Mouse (Mus musculus): ENCODE measurements around the gene Best2. TPM values are rescaled to one million over a fixed set of nuclear protein-coding genes. Genes with fewer than 3 reads are reported as not detected.

The Best2 gene
- polyA plus RNA-seq, 1 experiment, result not detected

DNA sequence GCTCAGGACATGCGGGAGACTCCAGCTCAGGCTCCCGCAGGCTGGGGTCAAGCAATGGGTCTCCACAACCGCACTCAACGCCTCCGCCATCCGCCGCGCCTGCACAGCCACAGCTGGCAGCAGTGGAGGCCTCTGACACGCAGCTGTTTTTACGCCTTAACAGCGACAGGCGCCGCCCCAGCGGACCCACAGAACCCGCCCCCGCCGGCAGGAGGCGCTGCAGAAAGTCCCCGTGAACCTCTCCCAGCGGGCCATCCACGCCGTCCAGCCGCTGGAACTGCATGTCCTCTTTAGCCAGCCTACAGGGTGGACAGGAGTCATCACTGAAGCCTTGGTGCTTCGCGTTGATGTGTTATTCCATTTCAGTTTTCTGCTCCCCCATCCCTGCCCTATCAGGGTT is 6.6 kb downstream of the Best2 start:
- WGBS, result 21% methylated on average over 25 of the region's 25 CpGs
- 0 out of 2 replicates have a peak, but pooled peaks cover 3% of the 10 kb centered on the region for H3K4me1 ChIP-seq (ENCODE audit: control insufficient read depth, insufficient read depth, low read length)
- no peak overlapping the region for H3K4me3 ChIP-seq (ENCODE audit: insufficient read depth, low read depth, low read length)
- no peak for TF ChIP-seq POLR2A (IDR thresholded peaks at IDR 0.05; ENCODE audit: insufficient read depth, low read depth, low read length)
- no peak for TF ChIP-seq CTCF (IDR thresholded peaks at IDR 0.05; ENCODE audit: insufficient read depth, low read depth, low read length)
- no peak overlapping the region for H3K27ac ChIP-seq (ENCODE audit: insufficient read depth, low read depth, low read length)

DNA sequence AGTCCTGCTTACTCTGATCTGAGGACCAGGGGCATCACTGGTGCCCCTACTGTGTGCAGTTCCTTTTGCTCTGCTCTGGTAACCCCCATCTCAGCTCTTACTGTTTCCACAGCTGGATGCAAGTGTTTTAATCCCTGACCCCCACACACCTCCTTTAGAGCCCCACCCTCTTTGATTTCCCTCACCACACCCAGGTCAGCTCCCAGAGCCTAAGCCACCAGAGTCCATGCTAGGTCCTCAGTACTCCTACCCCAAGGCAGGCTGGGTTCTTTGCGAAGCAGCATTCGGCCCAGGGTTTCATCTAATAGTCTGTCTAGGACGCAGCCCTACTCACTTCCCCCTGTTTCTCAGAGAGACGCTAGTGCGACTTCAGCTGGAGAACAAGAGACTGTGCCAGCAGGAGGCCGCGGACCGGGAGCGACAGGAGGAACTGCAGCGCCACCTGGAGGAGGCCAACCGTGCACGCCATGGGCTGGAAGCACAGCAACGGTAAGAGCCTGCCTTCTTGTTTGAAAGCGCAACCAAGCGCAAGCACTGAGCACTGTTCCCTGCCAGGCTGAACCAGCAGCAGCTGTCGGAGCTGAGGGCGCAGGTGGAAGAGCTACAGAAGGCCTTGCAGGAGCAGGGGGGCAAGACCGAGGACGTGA is 16.6 kb downstream of the Best2 start:
- 3% methylated on average over 19 of the region's 19 CpGs for WGBS
- no peak overlapping the region for H3K27ac ChIP-seq (ENCODE audit: insufficient read depth, low read depth, low read length)

DNA sequence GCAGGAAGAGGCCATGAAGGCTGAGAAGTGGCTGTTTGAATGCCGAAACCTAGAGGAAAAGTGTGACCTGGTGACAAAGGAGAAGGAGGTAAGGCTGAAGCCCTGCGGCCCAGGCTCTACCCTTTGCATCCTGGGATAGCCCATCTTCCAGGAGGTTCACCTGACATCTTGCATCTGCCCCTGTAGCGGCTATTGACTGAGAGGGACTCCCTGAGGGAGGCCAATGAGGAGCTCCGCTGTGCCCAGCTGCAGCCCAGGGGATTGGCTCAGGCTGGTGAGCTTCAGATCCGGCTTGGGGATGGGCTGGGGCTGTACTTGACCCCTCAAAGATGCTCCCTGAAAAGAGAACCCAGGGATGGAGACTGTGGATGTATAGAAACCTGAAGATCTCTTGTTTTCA is 17.4 kb downstream of the Best2 start:
- Histone ChIP-seq H3K4me1 (ENCODE audit: control insufficient read depth, insufficient read depth, low read length) (peaks cover 10% of the 10 kb centered on the region), H3K4me3 (ENCODE audit: insufficient read depth, low read depth, low read length) (no peak overlapping the region), H3K27ac (ENCODE audit: insufficient read depth, low read depth, low read length) (no peak overlapping the region)
- 89% methylated on average over 5 of the region's 5 CpGs for WGBS
- no peak for TF ChIP-seq POLR2A (IDR thresholded peaks at IDR 0.05; ENCODE audit: insufficient read depth, low read depth, low read length)
- TF ChIP-seq CTCF (IDR thresholded peaks at IDR 0.05; ENCODE audit: insufficient read depth, low read depth, low read length), result no peak

More for the DNA sequence above, 16.6 kb downstream of the Best2 start:
- Histone ChIP-seq H3K4me1 (ENCODE audit: control insufficient read depth, insufficient read depth, low read length) (peaks cover 10% of the 10 kb centered on the region), H3K4me3 (ENCODE audit: insufficient read depth, low read depth, low read length) (0 out of 2 replicates have a peak overlapping the region, but pooled peaks have one; percentile 2)
- TF ChIP-seq CTCF (IDR thresholded peaks at IDR 0.05; ENCODE audit: insufficient read depth, low read depth, low read length) (peak; percentile 85), POLR2A (IDR thresholded peaks at IDR 0.05; ENCODE audit: insufficient read depth, low read depth, low read length) (0 out of 2 replicates have a peak, but pooled peaks have one; percentile 27)

DNA sequence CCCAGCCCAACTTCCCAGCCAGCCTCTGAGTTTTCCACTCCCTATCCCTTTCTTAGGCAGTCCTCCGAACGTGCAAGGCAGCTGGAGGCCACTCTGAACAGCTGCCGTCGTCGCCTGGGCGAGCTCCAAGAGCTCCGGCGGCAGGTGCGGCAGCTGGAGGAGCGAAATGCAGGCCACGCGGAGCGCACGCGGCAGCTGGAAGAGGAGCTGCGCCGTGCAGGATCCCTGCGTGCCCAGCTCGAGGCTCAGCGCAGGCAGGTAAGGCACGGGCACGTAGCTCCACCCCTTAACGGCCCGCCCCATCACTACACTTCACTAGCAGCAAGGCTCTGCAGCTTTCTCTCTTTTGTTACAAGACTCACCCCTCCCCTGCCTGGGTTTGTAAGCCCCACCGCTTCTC is 18.7 kb downstream of the Best2 start:
- no peak overlapping the region for H3K27ac ChIP-seq (ENCODE audit: insufficient read depth, low read depth, low read length)
- WGBS, result 24% methylated on average over 25 of the region's 25 CpGs
- TF ChIP-seq CTCF (IDR thresholded peaks at IDR 0.05; ENCODE audit: insufficient read depth, low read depth, low read length) (no peak), POLR2A (IDR thresholded peaks at IDR 0.05; ENCODE audit: insufficient read depth, low read depth, low read length) (no peak)
- H3K4me3 ChIP-seq (ENCODE audit: insufficient read depth, low read depth, low read length), result no peak overlapping the region
- H3K4me1 ChIP-seq (ENCODE audit: control insufficient read depth, insufficient read depth, low read length), result peaks cover 16% of the 10 kb centered on the region

DNA sequence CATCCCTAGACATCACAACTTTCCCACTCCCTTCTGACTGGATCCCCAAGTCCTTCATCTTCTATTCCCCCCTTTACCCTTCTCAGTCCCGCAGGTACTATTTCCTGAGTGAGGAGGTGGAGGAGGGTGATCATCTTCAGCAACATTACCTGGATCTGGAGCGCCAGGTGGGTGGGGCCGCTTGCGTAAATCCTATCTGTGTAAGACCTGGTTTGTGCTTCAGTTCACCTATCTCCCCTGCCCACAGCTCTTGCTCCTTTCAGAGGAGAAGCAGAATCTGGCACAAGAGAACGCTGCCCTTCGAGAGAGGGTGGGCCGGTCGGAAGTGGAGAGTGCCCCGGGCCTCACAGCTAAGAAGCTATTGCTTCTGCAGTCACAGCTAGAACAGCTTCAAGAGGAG is 20.0 kb downstream of the Best2 start:
- WGBS, result 96% methylated on average over 9 of the region's 9 CpGs
- Histone ChIP-seq H3K27ac (ENCODE audit: insufficient read depth, low read depth, low read length) (no peak overlapping the region), H3K4me3 (ENCODE audit: insufficient read depth, low read depth, low read length) (no peak overlapping the region), H3K4me1 (ENCODE audit: control insufficient read depth, insufficient read depth, low read length) (peaks cover 18% of the 10 kb centered on the region)
- TF ChIP-seq CTCF (IDR thresholded peaks at IDR 0.05; ENCODE audit: insufficient read depth, low read depth, low read length), result no peak
- TF ChIP-seq POLR2A (IDR thresholded peaks at IDR 0.05; ENCODE audit: insufficient read depth, low read depth, low read length), result no peak

DNA sequence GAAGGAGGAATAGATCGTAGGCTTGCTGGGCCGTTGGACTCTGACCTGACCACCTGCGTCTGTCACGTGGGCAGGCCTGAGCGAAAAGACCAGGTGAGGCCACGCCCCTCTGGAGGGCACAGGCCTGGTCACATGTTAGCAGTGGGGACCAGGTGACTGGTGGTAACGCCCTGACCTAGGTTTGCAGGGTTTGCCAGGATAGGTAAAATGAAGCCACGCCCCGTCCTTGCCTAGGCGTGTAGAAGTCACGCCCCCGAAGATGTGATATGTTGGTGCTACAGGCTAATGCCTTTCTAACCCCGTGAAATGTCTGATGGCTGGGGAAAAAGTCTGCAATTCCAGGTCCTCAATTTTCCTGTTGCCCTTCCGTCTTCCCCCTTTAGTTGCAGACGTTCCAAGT is 23.5 kb downstream of the Best2 start:
- WGBS, result 2% methylated on average over 15 of the region's 15 CpGs
- Histone ChIP-seq H3K27ac (ENCODE audit: insufficient read depth, low read depth, low read length) (no peak overlapping the region), H3K4me3 (ENCODE audit: insufficient read depth, low read depth, low read length) (peak overlapping the region; percentile 66), H3K4me1 (ENCODE audit: control insufficient read depth, insufficient read depth, low read length) (peaks cover 16% of the 10 kb centered on the region)
- TF ChIP-seq CTCF (IDR thresholded peaks at IDR 0.05; ENCODE audit: insufficient read depth, low read depth, low read length), result no peak
- no peak for TF ChIP-seq POLR2A (IDR thresholded peaks at IDR 0.05; ENCODE audit: insufficient read depth, low read depth, low read length)

DNA sequence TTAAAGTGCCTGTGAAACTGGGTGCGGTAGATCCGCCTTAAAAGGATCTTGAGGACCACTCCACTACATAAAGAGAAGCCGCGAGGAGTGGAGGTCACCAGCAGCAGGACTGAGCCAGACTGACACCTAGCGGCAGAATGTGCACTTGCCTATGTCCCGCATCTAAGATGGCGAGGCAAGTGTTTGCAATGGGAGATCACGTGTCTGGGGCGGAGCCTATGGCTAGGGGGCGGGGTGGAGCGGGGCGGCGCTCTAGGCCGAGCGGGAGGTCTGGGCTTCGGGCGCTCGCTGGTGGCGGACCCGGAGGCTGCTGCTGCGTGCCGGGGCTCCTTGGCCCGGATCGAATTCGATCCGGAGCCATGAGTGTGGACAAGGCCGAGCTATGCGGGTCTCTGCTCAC is 24.0 kb downstream of the Best2 start, which contains the start of gene Hook2:
Hook2 (plus strand) TSS at position 255 of the 400 bp plus-strand sequence.
- peaks cover 17% of the 10 kb centered on the region for H3K4me1 ChIP-seq (ENCODE audit: control insufficient read depth, insufficient read depth, low read length)
- H3K4me3 ChIP-seq (ENCODE audit: insufficient read depth, low read depth, low read length), result peak within 1 kb of the TSS; percentile 66
- TF ChIP-seq POLR2A (IDR thresholded peaks at IDR 0.05; ENCODE audit: insufficient read depth, low read depth, low read length) (peak; percentile 71; the same call in 1 of the 2 replicates), CTCF (IDR thresholded peaks at IDR 0.05; ENCODE audit: insufficient read depth, low read depth, low read length) (no peak; the same call in 1 of the 2 replicates)
- peak within 1 kb of the TSS; percentile 53 for H3K27ac ChIP-seq (ENCODE audit: insufficient read depth, low read depth, low read length)
- under 1% methylated on average over 28 of the region's 28 CpGs for WGBS

DNA sequence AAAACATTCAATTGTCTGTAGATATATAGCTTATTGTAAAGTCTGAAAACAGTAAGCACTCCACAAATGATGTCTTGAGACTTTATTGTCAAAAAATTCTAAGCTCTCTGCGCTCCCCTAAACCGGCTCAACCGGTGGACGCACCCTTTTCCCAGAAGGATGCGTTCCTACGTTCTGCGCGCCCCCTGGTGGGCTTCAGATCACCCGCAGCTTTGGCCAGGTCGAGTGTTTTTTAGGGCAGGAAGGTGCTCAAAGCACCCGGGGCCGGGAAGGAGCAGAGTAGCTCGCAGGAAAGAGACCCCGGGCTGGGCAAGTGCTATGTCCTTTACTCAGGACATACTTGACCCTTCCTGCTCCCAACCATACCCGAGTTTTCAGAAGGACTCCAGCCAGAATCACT is 24.5 kb downstream of the Best2 start:
- 0% methylated on average over 15 of the region's 15 CpGs for WGBS
- Histone ChIP-seq H3K27ac (ENCODE audit: insufficient read depth, low read depth, low read length) (peak overlapping the region; percentile 53), H3K4me3 (ENCODE audit: insufficient read depth, low read depth, low read length) (peak overlapping the region; percentile 43), H3K4me1 (ENCODE audit: control insufficient read depth, insufficient read depth, low read length) (peaks cover 22% of the 10 kb centered on the region)
- TF ChIP-seq CTCF (IDR thresholded peaks at IDR 0.05; ENCODE audit: insufficient read depth, low read depth, low read length), result peak; percentile 91
- no peak for TF ChIP-seq POLR2A (IDR thresholded peaks at IDR 0.05; ENCODE audit: insufficient read depth, low read depth, low read length)

DNA sequence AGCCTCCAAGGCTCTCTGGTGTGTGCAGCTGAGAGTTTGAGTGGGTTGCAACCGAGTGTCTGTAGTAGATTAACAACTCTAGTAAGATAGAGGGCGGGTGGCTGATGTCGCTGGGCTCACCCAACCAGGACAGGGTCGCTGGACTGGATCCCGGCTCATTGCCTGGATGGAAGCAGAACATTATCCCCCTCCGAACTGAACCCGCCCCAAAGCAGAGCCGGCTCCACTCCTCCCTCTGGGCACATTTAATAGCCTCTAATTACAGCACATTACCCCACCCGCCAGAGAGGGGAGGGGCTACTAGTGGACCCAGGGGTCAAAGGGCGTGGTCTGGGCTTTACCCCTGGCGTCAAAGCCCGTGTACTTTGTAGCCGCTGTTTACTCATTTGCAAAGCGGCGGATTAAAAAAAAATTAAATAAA is 25.0 kb downstream of the Best2 start:
- WGBS, result 8% methylated on average over 15 of the region's 15 CpGs
- H3K4me3 ChIP-seq (ENCODE audit: insufficient read depth, low read depth, low read length), result no peak overlapping the region
- H3K27ac ChIP-seq (ENCODE audit: insufficient read depth, low read depth, low read length), result no peak overlapping the region
- TF ChIP-seq POLR2A (IDR thresholded peaks at IDR 0.05; ENCODE audit: insufficient read depth, low read depth, low read length) (no peak), CTCF (IDR thresholded peaks at IDR 0.05; ENCODE audit: insufficient read depth, low read depth, low read length) (no peak)
- peaks cover 25% of the 10 kb centered on the region for H3K4me1 ChIP-seq (ENCODE audit: control insufficient read depth, insufficient read depth, low read length)

Measured in olfactory bulb, adult 2 months (tissue).